Mouse (Mus musculus) CD4-positive, CD25-positive, alpha-beta regulatory T cell, adult 2 months (primary cell): Measurements from ENCODE around the gene Gm27027.

ENCODE experiments used
- DNase-seq: peaks from one replicate; pipeline ENCODE4 v3.0.0-alpha.2; 2012; ENCODE audit warnings: low read depth, low spot score

Gene Gm27027

DNA sequence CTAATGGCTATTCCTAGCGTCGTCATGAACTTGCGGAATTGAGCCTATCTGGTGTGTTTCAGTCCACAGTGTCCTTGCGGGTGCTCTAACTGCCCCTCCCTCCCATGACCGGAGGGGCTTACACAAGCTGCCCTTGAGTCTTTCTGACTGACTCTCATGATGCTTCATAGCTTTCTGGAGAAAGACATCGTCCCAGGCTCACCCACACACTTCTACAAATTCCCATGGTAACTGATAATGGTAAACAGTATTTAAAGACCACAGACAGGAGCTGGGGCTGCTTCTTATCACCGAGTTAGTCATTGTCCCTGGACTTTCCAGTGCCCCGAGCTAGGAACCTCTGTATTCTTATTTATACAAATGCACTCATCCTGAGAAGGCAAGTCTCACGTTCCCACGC, 67.3 kb downstream of the Gm27027 start:
- DNase-seq: no peak

GRCm38 (mm10) chr2:93927701-93928437, 68.3 kb downstream of the Gm27027 start:
- no peak for DNase-seq

DNA sequence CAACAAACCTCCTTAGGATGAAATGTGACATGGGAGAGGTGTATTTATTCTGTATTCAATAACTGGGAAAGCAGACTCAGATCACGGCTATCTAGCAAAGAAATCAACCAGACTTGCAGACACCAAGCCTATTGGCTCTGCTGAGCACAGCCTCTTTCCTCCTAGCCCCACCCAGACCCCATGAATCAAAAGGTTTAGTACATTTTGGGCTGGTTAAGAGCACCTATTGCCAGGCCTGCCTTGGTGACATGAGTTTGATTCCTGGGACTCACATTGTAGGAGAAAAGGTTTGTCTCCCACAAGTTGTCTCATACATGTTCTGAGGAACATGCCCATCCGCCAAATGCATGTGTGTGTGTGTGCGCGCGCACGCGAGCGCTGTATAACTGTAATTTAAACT, 70.0 kb downstream of the Gm27027 start:
- no peak for DNase-seq

GRCm38 (mm10) chr2:93919093-93919492, 77.1 kb downstream of the Gm27027 start:
- no peak for DNase-seq

DNA sequence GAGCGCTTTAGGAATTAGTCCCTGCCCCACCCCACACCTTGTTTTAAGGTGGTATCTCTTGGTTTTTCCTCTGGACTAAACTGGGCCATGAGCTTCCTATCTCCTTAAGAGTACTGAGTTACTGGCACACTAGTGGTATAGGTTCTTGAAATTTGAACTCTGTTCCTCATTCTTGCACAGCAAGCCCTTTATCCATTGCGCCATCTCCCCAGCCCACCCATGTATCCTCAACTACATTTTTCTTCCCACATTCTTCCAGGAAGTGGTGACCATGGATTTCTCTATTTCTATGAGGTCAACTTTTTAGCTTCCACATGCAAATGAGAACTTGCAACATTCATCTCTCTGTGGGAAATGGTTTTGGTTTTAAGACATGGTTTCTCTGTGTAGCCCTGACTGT, 82.6 kb downstream of the Gm27027 start:
- DNase-seq: no peak

DNA sequence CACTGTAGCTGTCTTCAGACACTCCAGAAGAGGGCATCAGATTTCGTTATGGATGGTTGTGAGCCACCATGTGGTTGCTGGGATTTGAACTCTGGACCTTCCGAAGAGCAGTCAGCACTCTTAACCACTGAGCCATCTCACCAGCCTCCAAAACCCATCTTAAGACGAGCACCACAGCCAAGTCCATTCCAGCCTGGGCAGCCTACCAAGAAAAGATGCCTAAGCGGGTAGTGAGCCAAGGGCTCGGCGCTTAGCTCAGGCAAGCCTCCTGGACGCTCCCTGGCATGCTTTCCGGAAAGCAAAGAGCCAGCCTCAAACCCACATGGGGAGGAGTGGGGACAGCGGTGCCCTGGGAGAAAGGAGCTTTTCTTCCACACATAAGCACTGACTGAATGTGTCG, 84.2 kb downstream of the Gm27027 start:
- DNase-seq: no peak

- DNase-seq: no peak
Observed at GRCm38 (mm10) chr2:93909716-93910115, 86.4 kb downstream of the Gm27027 start.

GRCm38 (mm10) chr2:93907519-93908294, 88.4 kb downstream of the Gm27027 start:
- no peak for DNase-seq
